Mouse (Mus musculus): Measurements from ENCODE around the gene Bcas1. TPM values are rescaled to one million over a fixed set of nuclear protein-coding genes. Genes with fewer than 3 reads are reported as not detected.
A peak's percentile ranks its signal among the peaks of the same experiment; 100 is the strongest.

Gene Bcas1
- polyA plus RNA-seq, 1 experiment = not detected

GRCm38 (mm10) chr2:170343133-170343818 is 84.4 kb downstream of the Bcas1 start:
- H3K27ac ChIP-seq (ENCODE audit: insufficient read depth, low read length) = no peak overlapping the region
- H3K4me3 ChIP-seq (ENCODE audit: insufficient read depth, low read length) = no peak overlapping the region
- TF ChIP-seq POLR2A (IDR thresholded peaks at IDR 0.05; ENCODE audit: low read depth, low read length) (no peak), CTCF (IDR thresholded peaks at IDR 0.05; ENCODE audit: borderline replicate concordance, insufficient read depth, low read length) (0 out of 2 replicates have a peak, but pooled peaks have one; percentile 1)
- H3K4me1 ChIP-seq (ENCODE audit: control insufficient read depth, insufficient read depth, low read length) = peaks cover 3% of the 10 kb centered on the region; the same call in 1 of the 2 replicates

DNA sequence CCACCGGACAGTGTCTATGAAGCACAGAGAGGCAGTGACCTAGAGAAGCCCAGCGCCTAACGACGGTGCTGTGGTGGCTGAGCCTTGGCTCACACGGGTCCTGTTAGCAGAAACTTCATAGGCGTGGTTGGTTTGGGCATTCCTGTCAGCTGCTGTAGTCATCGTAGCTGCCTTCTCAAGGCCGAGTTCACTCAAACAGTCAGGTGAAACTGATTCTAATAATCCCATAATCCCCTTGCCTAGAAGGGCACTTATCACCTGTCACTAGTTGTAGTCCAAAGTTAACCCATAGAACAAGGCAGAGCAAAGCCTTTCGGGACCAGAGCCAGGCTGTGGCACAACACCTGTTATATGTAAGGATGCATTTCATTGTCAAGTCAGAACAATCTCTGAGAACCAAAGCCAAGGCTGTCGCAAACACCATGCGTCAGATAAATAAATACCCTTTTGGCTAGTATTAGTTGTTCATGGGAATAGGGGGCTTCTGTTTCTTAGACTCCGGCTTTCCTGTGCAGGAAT is 85.3 kb downstream of the Bcas1 start:
- no peak overlapping the region for H3K27ac ChIP-seq (ENCODE audit: insufficient read depth, low read length)
- TF ChIP-seq CTCF (IDR thresholded peaks at IDR 0.05; ENCODE audit: borderline replicate concordance, insufficient read depth, low read length) (no peak), POLR2A (IDR thresholded peaks at IDR 0.05; ENCODE audit: low read depth, low read length) (no peak)
- H3K4me3 ChIP-seq (ENCODE audit: insufficient read depth, low read length) = no peak overlapping the region
- peaks cover 3% of the 10 kb centered on the region; the same call in 1 of the 2 replicates for H3K4me1 ChIP-seq (ENCODE audit: control insufficient read depth, insufficient read depth, low read length)

- no peak overlapping the region for H3K4me3 ChIP-seq (ENCODE audit: insufficient read depth, low read length)
- H3K27ac ChIP-seq (ENCODE audit: insufficient read depth, low read length) = no peak overlapping the region
- H3K4me1 ChIP-seq (ENCODE audit: control insufficient read depth, insufficient read depth, low read length) = peaks cover 3% of the 10 kb centered on the region; the same call in 1 of the 2 replicates
- no peak for TF ChIP-seq POLR2A (IDR thresholded peaks at IDR 0.05; ENCODE audit: low read depth, low read length)
- no peak for TF ChIP-seq CTCF (IDR thresholded peaks at IDR 0.05; ENCODE audit: borderline replicate concordance, insufficient read depth, low read length)
Measured at GRCm38 (mm10) chr2:170341179-170341578, 86.5 kb downstream of the Bcas1 start.

- Histone ChIP-seq H3K4me1 (ENCODE audit: control insufficient read depth, insufficient read depth, low read length) (no peaks in the 10 kb centered on the region), H3K27ac (ENCODE audit: insufficient read depth, low read length) (no peak overlapping the region), H3K4me3 (ENCODE audit: insufficient read depth, low read length) (no peak overlapping the region)
- TF ChIP-seq POLR2A (IDR thresholded peaks at IDR 0.05; ENCODE audit: low read depth, low read length) (no peak), CTCF (IDR thresholded peaks at IDR 0.05; ENCODE audit: borderline replicate concordance, insufficient read depth, low read length) (no peak)
Measured at GRCm38 (mm10) chr2:170336266-170336760, 91.3 kb downstream of the Bcas1 start.

GRCm38 (mm10) chr2:170335168-170335567 is 92.5 kb downstream of the Bcas1 start:
- no peak overlapping the region for H3K27ac ChIP-seq (ENCODE audit: insufficient read depth, low read length)
- H3K4me1 ChIP-seq (ENCODE audit: control insufficient read depth, insufficient read depth, low read length) = no peaks in the 10 kb centered on the region; the same call in 1 of the 2 replicates
- no peak overlapping the region for H3K4me3 ChIP-seq (ENCODE audit: insufficient read depth, low read length)
- no peak for TF ChIP-seq POLR2A (IDR thresholded peaks at IDR 0.05; ENCODE audit: low read depth, low read length)
- no peak for TF ChIP-seq CTCF (IDR thresholded peaks at IDR 0.05; ENCODE audit: borderline replicate concordance, insufficient read depth, low read length)

GRCm38 (mm10) chr2:170331870-170332269 is 95.8 kb downstream of the Bcas1 start:
- TF ChIP-seq CTCF (IDR thresholded peaks at IDR 0.05; ENCODE audit: borderline replicate concordance, insufficient read depth, low read length) (no peak), POLR2A (IDR thresholded peaks at IDR 0.05; ENCODE audit: low read depth, low read length) (no peak)
- Histone ChIP-seq H3K4me1 (ENCODE audit: control insufficient read depth, insufficient read depth, low read length) (peaks cover 2% of the 10 kb centered on the region; the same call in 1 of the 2 replicates), H3K4me3 (ENCODE audit: insufficient read depth, low read length) (no peak overlapping the region), H3K27ac (ENCODE audit: insufficient read depth, low read length) (no peak overlapping the region)

DNA sequence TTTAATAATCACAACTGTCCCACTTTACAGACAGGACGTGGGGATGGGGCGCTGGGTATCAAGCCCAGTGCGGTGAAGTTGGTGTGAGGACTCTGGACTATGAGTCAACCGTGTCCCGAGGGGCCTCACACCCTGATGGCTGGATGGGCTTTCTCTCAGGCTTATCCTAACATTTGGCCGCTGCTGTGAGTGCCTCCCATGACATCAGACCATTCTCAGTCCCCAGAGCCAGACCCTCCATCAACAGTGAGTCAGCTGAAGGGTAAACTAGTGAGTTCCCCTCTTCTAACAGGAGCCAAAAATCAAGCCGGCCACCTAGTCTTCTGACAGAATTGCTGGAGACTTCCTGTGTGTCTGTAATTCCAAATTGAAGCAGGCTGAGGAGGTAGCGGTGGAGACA is 97.2 kb downstream of the Bcas1 start:
- TF ChIP-seq CTCF (IDR thresholded peaks at IDR 0.05; ENCODE audit: borderline replicate concordance, insufficient read depth, low read length) (no peak), POLR2A (IDR thresholded peaks at IDR 0.05; ENCODE audit: low read depth, low read length) (no peak)
- Histone ChIP-seq H3K4me1 (ENCODE audit: control insufficient read depth, insufficient read depth, low read length) (peaks cover 2% of the 10 kb centered on the region; the same call in 1 of the 2 replicates), H3K4me3 (ENCODE audit: insufficient read depth, low read length) (no peak overlapping the region), H3K27ac (ENCODE audit: insufficient read depth, low read length) (no peak overlapping the region)

DNA sequence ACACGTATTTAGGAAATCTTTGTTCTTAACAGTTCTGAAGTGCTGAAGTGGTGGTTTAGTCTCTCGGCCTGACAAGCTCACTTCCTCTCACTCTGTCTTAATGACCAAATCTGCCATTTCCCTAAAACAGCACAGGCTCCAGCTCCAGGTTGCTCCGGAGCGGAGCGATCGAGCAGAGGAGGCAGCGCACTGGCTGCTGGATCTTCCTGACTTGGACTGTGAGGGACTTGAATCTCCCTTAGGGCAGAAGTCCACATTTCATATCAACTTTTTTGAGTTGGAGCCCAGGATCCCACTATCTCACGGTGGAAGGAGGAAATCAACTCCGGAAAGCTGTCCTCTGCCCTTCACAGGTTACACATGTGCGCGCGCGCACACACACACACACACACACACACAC is 97.7 kb downstream of the Bcas1 start:
- TF ChIP-seq POLR2A (IDR thresholded peaks at IDR 0.05; ENCODE audit: low read depth, low read length) (no peak), CTCF (IDR thresholded peaks at IDR 0.05; ENCODE audit: borderline replicate concordance, insufficient read depth, low read length) (no peak)
- Histone ChIP-seq H3K4me1 (ENCODE audit: control insufficient read depth, insufficient read depth, low read length) (peaks cover 2% of the 10 kb centered on the region; the same call in 1 of the 2 replicates), H3K4me3 (ENCODE audit: insufficient read depth, low read length) (no peak overlapping the region), H3K27ac (ENCODE audit: insufficient read depth, low read length) (no peak overlapping the region)

DNA sequence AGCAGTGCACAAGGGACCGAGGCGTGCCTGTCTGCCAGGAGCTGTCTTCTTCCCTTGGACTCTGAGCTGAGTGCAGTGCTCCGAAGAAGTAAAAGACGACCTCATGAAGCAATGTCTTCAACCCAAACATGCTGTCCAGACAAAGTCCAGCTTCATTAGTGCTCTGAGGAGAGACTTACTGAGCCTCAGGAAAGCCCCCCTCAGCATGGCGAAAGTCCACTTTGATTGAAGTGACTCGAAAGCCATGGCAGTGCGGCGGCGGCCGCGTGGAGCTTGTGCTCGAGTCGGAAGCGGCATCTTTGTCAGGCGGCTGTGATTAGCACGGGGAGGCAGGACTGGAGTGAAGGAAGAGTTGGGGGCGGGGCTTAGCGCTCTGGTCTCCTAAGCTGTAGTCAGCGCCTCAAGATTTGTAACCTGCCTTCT is 103.7 kb downstream of the Bcas1 start:
- Histone ChIP-seq H3K4me3 (ENCODE audit: insufficient read depth, low read length) (no peak overlapping the region), H3K4me1 (ENCODE audit: control insufficient read depth, insufficient read depth, low read length) (peaks cover 6% of the 10 kb centered on the region), H3K27ac (ENCODE audit: insufficient read depth, low read length) (no peak overlapping the region)
- TF ChIP-seq CTCF (IDR thresholded peaks at IDR 0.05; ENCODE audit: borderline replicate concordance, insufficient read depth, low read length) (no peak), POLR2A (IDR thresholded peaks at IDR 0.05; ENCODE audit: low read depth, low read length) (peak; percentile 42; the same call in 1 of the 2 replicates)

- no peak for TF ChIP-seq POLR2A (IDR thresholded peaks at IDR 0.05; ENCODE audit: low read depth, low read length)
- no peak for TF ChIP-seq CTCF (IDR thresholded peaks at IDR 0.05; ENCODE audit: borderline replicate concordance, insufficient read depth, low read length)
- H3K4me3 ChIP-seq (ENCODE audit: insufficient read depth, low read length) = no peak overlapping the region
- H3K4me1 ChIP-seq (ENCODE audit: control insufficient read depth, insufficient read depth, low read length) = peaks cover 6% of the 10 kb centered on the region
- peak overlapping the region; percentile 97 for H3K27ac ChIP-seq (ENCODE audit: insufficient read depth, low read length)
Measured at GRCm38 (mm10) chr2:170322013-170322414, 105.6 kb downstream of the Bcas1 start.
